Mouse (Mus musculus) thymus, adult 2 months (tissue): ENCODE results near the gene Adcy9.

Experiments
- CTCF ChIP-seq: fragments of 200-500 bp; IDR thresholded peaks from 2 replicates; pipeline ENCODE4 v1.5.1; 2012; ENCODE audit warnings: mild to moderate bottlenecking, control low read depth, low read length, moderate library complexity, borderline replicate concordance; ENCODE audit not compliant: control insufficient read depth, poor library complexity, insufficient read depth; ENCODE audit errors: extremely low read depth
- POLR2A ChIP-seq: fragments of 200-500 bp; IDR thresholded peaks from 2 replicates; pipeline ENCODE4 v1.6.1; 2012; ENCODE audit warnings: mild to moderate bottlenecking, low read length, control low read depth, moderate library complexity; ENCODE audit not compliant: control insufficient read depth, poor library complexity, insufficient read depth; ENCODE audit errors: extremely low read depth

- TF ChIP-seq CTCF (no peak), POLR2A (no peak)
Observed at GRCm38 (mm10) chr16:4273702-4274476, 146.4 kb downstream of the Adcy9 start.
